Mouse (Mus musculus) forebrain, postnatal 0 days (tissue): ENCODE measurements around the gene Guca1b. TPM values are rescaled to one million over a fixed set of nuclear protein-coding genes. Genes with fewer than 3 reads are reported as not detected.
A peak's percentile ranks its signal among the peaks of the same experiment; 100 is the strongest.

ENCODE experiments used
- ATAC-seq: fragments of 200-750 bp; cut with Nextera tagmentation; 2 replicates; pipeline ENCODE4 v1.8.0; 2017; ENCODE audit warnings: mild to moderate bottlenecking, moderate library complexity
- DNase-seq: peaks from one replicate; pipeline ENCODE4 v3.0.0-alpha.2; 2015
- H3K27ac ChIP-seq: fragments of 300-500 bp; sonication (generic); 2 replicates; pipeline ENCODE4 v1.5.1; 2014; ENCODE audit warnings: low read depth, mild to moderate bottlenecking, antibody characterized with exemption, low read length, moderate library complexity, mixed read lengths
- H3K27me3 ChIP-seq: fragments of 300-500 bp; sonication (generic); 2 replicates; pipeline ENCODE4 v1.6.1; 2014; ENCODE audit warnings: mild to moderate bottlenecking, low read length, mixed read lengths; ENCODE audit not compliant: insufficient read depth
- H3K36me3 ChIP-seq: fragments of 300-500 bp; sonication (generic); 2 replicates; pipeline ENCODE4 v1.6.1; 2014; ENCODE audit warnings: mild to moderate bottlenecking, moderate library complexity; ENCODE audit not compliant: insufficient read depth
- H3K4me1 ChIP-seq: fragments of 300-500 bp; sonication (generic); 2 replicates; pipeline ENCODE4 v1.6.1; 2014; ENCODE audit warnings: antibody characterized with exemption; ENCODE audit not compliant: insufficient read depth
- H3K4me2 ChIP-seq: fragments of 300-500 bp; sonication (generic); 2 replicates; pipeline ENCODE4 v1.6.1; 2014; ENCODE audit warnings: low read depth, mild to moderate bottlenecking, moderate library complexity
- H3K4me3 ChIP-seq: fragments of 300-500 bp; sonication (generic); 2 replicates; pipeline ENCODE4 v1.5.1; 2014; ENCODE audit warnings: low read depth, low read length, mixed read lengths
- H3K9ac ChIP-seq: fragments of 300-500 bp; sonication (generic); 2 replicates; pipeline ENCODE4 v1.6.1; 2014; ENCODE audit warnings: mild to moderate bottlenecking
- H3K9me3 ChIP-seq: fragments of 300-500 bp; sonication (generic); 2 replicates; pipeline ENCODE4 v1.6.1; 2016; ENCODE audit warnings: low read length
- CTCF ChIP-seq: sonication (generic); IDR thresholded peaks from 2 replicates; pipeline ENCODE4 v1.5.1; 2016; ENCODE audit warnings: antibody characterized with exemption, control low read depth, low read depth
- WGBS: fragments of 180-500 bp; shearing (Covaris S2); extraction: QIAGEN DNeasy Blood & Tissue Kit; methylation state at CpG from one replicate; pipeline ENCODE4 v1.1.7; 2014; 5-methylcytosine and 5-hydroxymethylcytosine counted together
- polyA plus RNA-seq: library from polyadenylated mRNA; unstranded; fragments of >200 nt; fragmentation: Nextera tagmentation; extraction: Ambion mirVana; gene quantifications from 2 replicates; pipeline ENCODE4 v1.2.1, GENCODE M21; 2015
- total RNA-seq: library from RNA; depleted of rRNA; stranded (reverse); fragments of >200 nt; gene quantifications from 2 replicates; pipeline ENCODE4 v1.2.3, GENCODE M21; 2014

Gene Guca1b
- total and polyA plus RNA-seq, 2 experiments from 2014 or later: 0.18 to 0.33 TPM

DNA sequence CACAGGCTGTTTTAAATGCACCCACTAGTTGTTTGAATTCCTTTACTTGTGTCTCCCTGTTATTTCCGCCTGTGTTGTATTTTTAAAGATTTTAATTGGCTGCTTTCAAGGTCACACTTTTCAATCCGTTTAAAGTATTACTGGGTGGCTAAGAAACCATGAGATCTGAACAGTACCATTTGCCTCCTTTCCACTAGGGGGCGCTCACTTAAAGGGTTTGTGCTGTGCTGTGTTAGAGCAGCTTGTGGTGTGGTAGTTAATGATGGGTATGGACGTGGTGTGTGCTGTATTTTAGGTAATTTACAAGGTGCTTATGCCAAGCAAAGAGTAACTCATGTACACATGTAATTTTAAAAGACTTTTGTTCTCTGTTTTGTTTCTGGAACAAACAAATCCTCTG lies 13.7 kb upstream of the Guca1b start:
- 0 out of 2 replicates have a peak, but pooled peaks cover 2% of the 10 kb centered on the region for H3K4me1 ChIP-seq
- H3K9ac ChIP-seq: no peak overlapping the region
- no peak overlapping the region for H3K4me3 ChIP-seq
- H3K27me3 ChIP-seq: no peaks in the 10 kb centered on the region
- H3K36me3 ChIP-seq: peaks cover 40% of the 10 kb centered on the region
- no peak overlapping the region for H3K4me2 ChIP-seq
- ATAC-seq (peak; percentile 63), DNase-seq (peak; percentile 72)
- no peaks in the 10 kb centered on the region for H3K9me3 ChIP-seq
- no peak overlapping the region for H3K27ac ChIP-seq
- peak; percentile 86 for TF ChIP-seq CTCF
- 7% methylated on average over 4 of the region's 4 CpGs for WGBS

DNA sequence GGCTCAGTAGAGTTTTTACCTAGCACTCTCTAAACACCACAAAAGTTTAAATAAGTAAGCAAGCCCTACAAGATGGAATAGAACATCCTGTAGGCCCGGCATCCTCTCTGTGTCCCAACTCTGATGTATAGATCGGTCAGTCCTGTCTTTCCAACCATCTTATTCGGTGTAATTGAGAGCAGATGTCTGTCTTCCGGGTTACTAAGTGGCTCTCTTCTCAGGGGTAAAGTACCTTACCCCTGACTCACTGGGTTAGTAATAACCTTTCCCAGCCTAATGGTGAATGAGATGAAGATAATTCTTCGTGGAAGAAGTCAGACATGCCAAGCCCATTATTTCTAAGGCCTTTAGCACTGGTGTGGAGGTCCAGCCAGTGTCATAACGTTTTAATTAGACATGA lies 11.2 kb upstream of the Guca1b start:
- ATAC-seq (no peak), DNase-seq (no peak)
- Histone ChIP-seq H3K9ac (no peak overlapping the region), H3K36me3 (peaks cover 59% of the 10 kb centered on the region), H3K9me3 (no peaks in the 10 kb centered on the region), H3K27me3 (no peaks in the 10 kb centered on the region), H3K4me2 (no peak overlapping the region), H3K27ac (no peak overlapping the region), H3K4me3 (no peak overlapping the region), H3K4me1 (0 out of 2 replicates have a peak, but pooled peaks cover 2% of the 10 kb centered on the region)
- 89% methylated on average over 6 of the region's 6 CpGs for WGBS
- TF ChIP-seq CTCF: no peak

DNA sequence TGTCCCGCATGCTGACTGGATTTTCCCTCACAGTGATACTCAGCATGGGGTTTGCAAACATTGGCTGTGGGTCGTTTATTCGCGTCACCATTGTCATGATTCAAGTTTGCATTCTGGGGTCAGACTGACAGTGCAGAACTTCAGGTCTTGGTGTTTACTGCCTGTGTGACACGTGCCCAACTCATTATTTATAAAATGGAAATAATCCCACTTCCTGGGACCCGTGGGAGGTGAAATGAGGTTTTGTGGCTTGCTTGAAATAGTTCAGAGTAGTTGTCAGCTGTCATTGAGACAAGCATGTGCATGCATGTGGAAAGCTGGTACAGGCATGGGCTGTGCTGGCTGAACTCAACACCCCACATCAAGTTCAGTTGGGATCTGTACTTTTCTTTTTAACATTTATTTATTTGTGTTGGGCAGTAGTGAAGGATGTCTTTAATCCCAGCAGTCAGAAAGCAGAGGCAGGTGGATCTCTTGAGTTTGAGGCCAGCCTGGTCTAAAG lies 8.4 kb upstream of the Guca1b start:
- no peaks in the 10 kb centered on the region for H3K9me3 ChIP-seq
- no peak overlapping the region for H3K4me3 ChIP-seq
- no peak for TF ChIP-seq CTCF
- no peaks in the 10 kb centered on the region for H3K27me3 ChIP-seq
- no peaks in the 10 kb centered on the region for H3K4me1 ChIP-seq
- no peak overlapping the region for H3K9ac ChIP-seq
- H3K27ac ChIP-seq: no peak overlapping the region
- no peak overlapping the region for H3K4me2 ChIP-seq
- H3K36me3 ChIP-seq: peaks cover 71% of the 10 kb centered on the region
- DNase-seq (no peak), ATAC-seq (no peak)
- WGBS: 87% methylated on average over 6 of the region's 6 CpGs

DNA sequence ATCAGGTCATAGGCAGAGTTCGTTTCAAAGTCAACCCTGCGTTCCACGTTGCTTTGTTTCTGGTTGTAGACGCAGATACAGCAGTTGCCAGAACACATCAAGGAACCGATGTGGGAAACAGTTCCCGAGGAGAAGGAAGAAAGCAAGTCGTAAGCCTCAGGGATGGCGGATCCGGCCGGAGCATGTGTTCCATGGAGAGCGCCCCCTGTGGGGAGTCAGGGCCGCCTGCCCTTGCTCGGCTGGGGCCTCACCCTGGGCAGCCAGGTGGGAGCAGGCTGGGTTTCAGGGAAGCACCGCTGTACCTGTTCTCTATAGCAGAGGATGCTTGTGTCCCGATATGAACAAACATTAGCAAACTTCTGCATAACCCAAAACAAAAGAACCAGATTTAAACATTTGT lies 7.1 kb upstream of the Guca1b start:
- H3K36me3 ChIP-seq: peaks cover 62% of the 10 kb centered on the region
- WGBS: 82% methylated on average over 15 of the region's 15 CpGs
- DNase-seq (no peak), ATAC-seq (no peak)
- no peak overlapping the region for H3K27ac ChIP-seq
- H3K9me3 ChIP-seq: no peaks in the 10 kb centered on the region
- H3K4me2 ChIP-seq: no peak overlapping the region
- no peaks in the 10 kb centered on the region for H3K27me3 ChIP-seq
- no peak overlapping the region for H3K4me3 ChIP-seq
- no peak overlapping the region for H3K9ac ChIP-seq
- TF ChIP-seq CTCF: 0 out of 2 replicates have a peak, but pooled peaks have one; percentile 6
- H3K4me1 ChIP-seq: no peaks in the 10 kb centered on the region

DNA sequence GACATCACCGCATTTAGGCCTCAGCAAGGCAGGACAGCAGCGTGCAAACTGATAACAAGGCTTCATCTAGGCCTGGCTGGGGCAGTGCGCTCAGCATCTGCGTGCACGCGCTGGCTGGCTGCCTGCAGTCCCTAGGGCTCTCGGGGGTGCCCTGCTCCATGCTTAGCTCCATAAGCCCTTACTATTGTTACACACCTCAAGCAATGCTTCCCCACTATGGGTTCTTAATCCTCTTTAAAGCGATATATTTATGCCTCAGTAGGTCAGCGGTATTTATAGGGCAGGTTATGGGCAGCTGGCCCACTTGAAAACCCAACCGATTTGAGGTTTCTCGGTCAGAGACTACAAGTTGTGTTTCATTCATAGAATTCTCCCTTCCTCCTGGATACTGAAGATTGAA lies 3.3 kb upstream of the Guca1b start:
- no peak for TF ChIP-seq CTCF
- no peak for DNase-seq
- Histone ChIP-seq H3K4me3 (no peak overlapping the region), H3K9ac (no peak overlapping the region), H3K9me3 (no peaks in the 10 kb centered on the region), H3K36me3 (peaks cover 28% of the 10 kb centered on the region), H3K4me2 (no peak overlapping the region), H3K27me3 (no peaks in the 10 kb centered on the region), H3K4me1 (no peaks in the 10 kb centered on the region), H3K27ac (no peak overlapping the region)
- 43% methylated on average over 11 of the region's 11 CpGs for WGBS
- ATAC-seq: no peak

DNA sequence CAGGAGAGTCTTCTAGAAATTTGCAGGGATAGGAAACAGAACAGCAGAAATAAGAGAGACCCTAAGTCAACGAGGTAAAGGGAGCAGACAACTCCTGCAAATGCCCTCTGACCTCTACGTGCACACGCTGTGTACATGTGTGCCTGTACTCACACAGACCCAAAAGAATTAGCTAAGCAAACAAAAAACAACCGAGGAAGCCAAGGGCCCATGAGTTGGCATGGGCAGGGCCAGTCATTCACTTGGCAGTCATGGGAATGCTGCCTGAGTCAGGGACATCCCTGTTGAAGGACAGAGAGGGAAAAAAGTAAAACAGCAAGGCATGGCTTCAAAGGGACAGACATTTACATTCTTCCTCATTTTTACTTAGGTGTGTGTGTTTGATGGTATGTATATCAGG lies 1.9 kb upstream of the Guca1b start:
- H3K36me3 ChIP-seq: peaks cover 17% of the 10 kb centered on the region; the same call in 1 of the 2 replicates
- H3K27ac ChIP-seq: no peak overlapping the region
- no peak overlapping the region for H3K9ac ChIP-seq
- ATAC-seq: no peak
- no peaks in the 10 kb centered on the region for H3K4me1 ChIP-seq
- H3K4me2 ChIP-seq: no peak overlapping the region
- DNase-seq: no peak
- WGBS: 92% methylated on average over 4 of the region's 4 CpGs
- H3K4me3 ChIP-seq: no peak overlapping the region
- no peak for TF ChIP-seq CTCF
- no peaks in the 10 kb centered on the region for H3K9me3 ChIP-seq
- H3K27me3 ChIP-seq: no peaks in the 10 kb centered on the region

DNA sequence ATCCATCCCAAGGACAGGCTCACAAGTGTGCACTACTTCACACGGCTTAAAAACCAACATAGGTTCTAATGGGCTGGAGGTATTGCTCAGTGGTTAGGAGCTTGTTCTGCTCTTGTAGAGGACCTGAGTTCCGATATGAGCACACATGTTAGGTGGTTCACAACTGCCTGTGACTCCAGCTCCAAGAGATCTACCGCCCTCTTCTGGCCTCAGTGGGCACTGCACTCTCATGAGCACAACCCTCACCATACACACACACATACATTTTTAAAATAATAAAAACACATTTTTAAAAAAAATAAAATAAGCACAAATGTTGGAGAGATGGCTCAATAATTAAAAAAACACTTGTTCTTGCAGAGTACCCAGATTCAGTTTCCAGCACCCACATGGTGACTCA lies 1.1 kb upstream of the Guca1b start:
- H3K4me1 ChIP-seq: no peaks in the 10 kb centered on the region
- 90% methylated on average over 3 of the region's 3 CpGs for WGBS
- ATAC-seq: no peak

More for the DNA sequence above, 1.1 kb upstream of the Guca1b start:
- H3K4me2 ChIP-seq: no peak overlapping the region
- no peak overlapping the region for H3K27ac ChIP-seq
- H3K9ac ChIP-seq: no peak overlapping the region
- no peaks in the 10 kb centered on the region for H3K9me3 ChIP-seq
- no peak overlapping the region for H3K4me3 ChIP-seq
- no peaks in the 10 kb centered on the region for H3K27me3 ChIP-seq
- TF ChIP-seq CTCF: peak; percentile 10; the same call in 1 of the 2 replicates
- DNase-seq: no peak
- peaks cover 12% of the 10 kb centered on the region; the same call in 1 of the 2 replicates for H3K36me3 ChIP-seq
